Mouse (Mus musculus): ENCODE data around the gene Saxo1.

Saxo1 gene

GRCm38 (mm10) chr4:86410946-86411345 is 147.2 kb downstream of the Saxo1 start:
- DNase-seq, result no peak

GRCm38 (mm10) chr4:86408421-86408820 is 149.7 kb downstream of the Saxo1 start:
- no peak for DNase-seq

GRCm38 (mm10) chr4:86407200-86407527 is 151.0 kb downstream of the Saxo1 start:
- no peak for DNase-seq

GRCm38 (mm10) chr4:86406501-86407199 is 151.5 kb downstream of the Saxo1 start:
- no peak for DNase-seq

GRCm38 (mm10) chr4:86401116-86401515 is 157.0 kb downstream of the Saxo1 start:
- no peak for DNase-seq

GRCm38 (mm10) chr4:86397470-86397869 is 160.7 kb downstream of the Saxo1 start:
- no peak for DNase-seq

GRCm38 (mm10) chr4:86396672-86397288 is 161.3 kb downstream of the Saxo1 start:
- DNase-seq, result no peak

GRCm38 (mm10) chr4:86395636-86396035 is 162.5 kb downstream of the Saxo1 start:
- DNase-seq, result no peak
